Mouse (Mus musculus): ENCODE results near the gene Atp6v1g1.

Atp6v1g1 gene

GRCm38 (mm10) chr4:63546441-63547055 is 2.0 kb downstream of the Atp6v1g1 start:
- no peak for DNase-seq (ENCODE audit: low spot score in 2 of 2)

DNA sequence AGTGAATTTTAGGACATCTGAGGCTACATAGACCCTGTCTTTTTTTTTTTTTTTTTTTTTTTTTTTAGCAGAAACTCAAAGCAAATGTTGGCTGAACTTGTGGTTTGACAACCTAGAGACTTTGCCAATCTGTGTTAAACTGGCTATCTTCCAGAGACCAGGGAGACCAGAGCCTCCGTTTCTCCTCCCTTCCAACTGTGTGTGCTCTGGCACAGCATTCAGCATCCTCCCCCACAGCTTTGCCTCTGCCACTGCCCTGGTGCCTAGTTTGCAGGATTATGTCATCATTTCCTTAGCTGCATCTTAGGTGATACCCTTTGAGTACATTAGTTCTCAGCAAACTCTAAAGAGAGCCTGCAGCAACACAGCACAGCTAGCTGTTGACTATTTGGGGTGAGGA is 3.2 kb downstream of the Atp6v1g1 start:
- no peak for DNase-seq (ENCODE audit: low spot score in 2 of 2)

DNA sequence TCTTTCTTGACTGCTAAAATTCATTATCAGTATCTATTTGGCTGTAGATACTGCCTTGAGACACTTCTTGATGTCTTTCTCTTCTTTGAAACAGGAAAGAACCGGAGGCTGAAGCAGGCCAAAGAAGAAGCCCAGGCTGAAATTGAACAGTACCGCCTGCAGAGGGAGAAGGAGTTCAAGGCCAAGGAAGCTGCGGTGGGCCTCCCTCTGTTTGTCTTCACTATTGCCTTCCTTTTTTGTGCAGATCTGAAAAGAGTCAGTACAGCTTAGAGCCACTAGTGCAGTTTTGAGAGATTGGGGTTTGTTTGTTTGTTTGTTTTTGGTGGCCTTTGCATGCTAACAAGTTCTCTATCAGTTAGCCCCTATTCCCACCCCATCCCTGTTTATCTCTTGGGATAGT is 3.9 kb downstream of the Atp6v1g1 start:
- no peak for DNase-seq (ENCODE audit: low spot score in 2 of 2)

GRCm38 (mm10) chr4:63550908-63551307 is 6.3 kb downstream of the Atp6v1g1 start:
- no peak for DNase-seq (ENCODE audit: low spot score in 2 of 2)

- DNase-seq (ENCODE audit: low spot score in 2 of 2) = peak in 1 of 2 experiments; percentile 47
These were observed 8.3 kb downstream of the Atp6v1g1 start for GRCm38 (mm10) chr4:63552865-63553264.

GRCm38 (mm10) chr4:63553789-63554576 is 9.4 kb downstream of the Atp6v1g1 start:
- no peak for DNase-seq (ENCODE audit: low spot score in 2 of 2)

DNA sequence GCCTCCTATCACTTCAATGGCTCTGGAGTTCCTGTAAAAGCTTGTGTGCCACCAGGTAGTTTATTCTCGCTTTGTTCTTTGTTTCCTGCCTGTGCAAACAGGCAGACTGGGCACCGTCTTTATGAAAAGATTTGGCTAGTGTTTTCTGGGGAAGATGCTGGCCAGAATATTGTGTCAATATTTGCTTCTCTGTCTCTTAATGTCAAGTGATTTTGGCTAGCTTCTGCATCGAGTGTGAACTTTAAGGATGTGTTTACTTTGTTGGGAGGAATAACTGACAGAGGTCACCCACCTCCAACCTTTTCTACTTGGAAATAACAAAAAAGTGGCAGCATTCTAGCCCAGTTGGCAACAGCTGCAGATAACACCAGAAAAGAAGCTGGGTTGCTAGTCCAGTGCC is 10.0 kb downstream of the Atp6v1g1 start:
- DNase-seq (ENCODE audit: low spot score in 2 of 2) = no peak

GRCm38 (mm10) chr4:63555111-63555510 is 10.5 kb downstream of the Atp6v1g1 start:
- DNase-seq (ENCODE audit: low spot score in 2 of 2) = no peak

DNA sequence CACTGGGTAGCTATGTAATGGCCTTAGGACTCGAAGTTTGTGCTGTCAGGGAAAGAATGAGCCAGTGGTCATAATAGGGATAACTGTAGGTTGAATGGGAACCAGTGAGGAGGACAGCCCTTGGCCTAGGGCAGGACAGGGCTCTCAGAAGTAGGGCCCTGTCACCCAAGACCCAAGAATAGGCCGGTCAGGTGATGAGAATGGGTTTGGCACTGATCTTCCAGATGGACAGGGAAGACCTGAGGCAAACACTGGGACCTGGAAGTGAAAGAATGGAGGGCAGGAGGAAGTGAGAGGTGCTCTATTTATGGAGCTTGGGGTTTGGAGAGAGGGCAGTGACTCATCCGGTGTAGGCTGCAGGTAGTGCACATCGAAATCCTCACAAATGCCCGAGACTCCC is 12.1 kb downstream of the Atp6v1g1 start:
- no peak for DNase-seq (ENCODE audit: low spot score in 2 of 2)

DNA sequence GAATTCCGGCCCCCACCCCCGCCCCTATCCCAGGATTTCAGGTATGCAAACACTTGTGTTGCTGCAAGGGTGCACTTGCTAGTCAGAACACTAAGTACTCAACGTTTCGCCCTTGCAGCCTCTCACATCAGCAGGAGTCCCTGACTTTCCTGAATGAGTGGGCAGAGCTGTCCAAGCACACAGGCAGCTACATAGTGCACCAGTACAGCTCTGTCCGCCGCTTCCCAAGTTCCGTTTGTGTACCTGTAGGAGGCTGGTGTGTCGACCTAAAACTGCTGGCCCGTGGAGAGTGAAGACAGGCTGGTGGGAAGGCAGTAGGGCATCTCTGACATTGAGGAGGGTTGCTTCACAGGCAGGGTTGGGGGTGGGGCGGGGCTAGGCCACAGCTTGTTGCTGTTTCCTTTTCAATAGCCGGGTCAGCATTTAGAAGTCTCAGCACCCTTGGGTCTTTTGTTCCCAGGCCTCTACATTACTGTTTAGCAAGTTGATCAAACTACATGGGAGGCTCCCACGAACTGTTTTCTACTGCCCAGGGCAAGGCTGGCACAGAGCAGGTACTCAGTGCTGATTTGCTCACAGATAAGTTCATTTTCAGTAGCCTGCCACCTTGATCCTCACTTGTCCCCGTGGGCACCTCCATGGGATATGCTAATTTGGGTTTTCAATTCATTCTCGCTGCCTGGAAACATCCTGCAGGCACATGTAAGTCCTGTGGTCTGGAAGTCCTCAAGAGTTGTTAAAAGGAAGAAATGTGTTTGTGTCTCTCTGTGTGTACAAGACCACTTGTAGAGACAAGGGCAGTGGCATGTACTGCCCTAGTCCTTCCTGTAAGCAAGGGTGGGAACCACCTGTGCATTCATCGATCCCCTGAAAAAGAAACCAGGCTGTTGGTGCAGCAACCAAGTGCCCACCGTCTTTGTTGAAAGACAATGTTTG is 12.8 kb downstream of the Atp6v1g1 start:
- no peak for DNase-seq (ENCODE audit: low spot score in 2 of 2)

GRCm38 (mm10) chr4:63558407-63559081 is 14.0 kb downstream of the Atp6v1g1 start, which contains the start of gene Tmem268:
Gene Tmem268, plus strand, starts transcription at chr4:63558781.
- peak in 1 of 2 experiments; percentile 60 for DNase-seq (ENCODE audit: low spot score in 2 of 2)

GRCm38 (mm10) chr4:63559127-63559697 is 14.6 kb downstream of the Atp6v1g1 start:
- no peak for DNase-seq (ENCODE audit: low spot score in 2 of 2)

- no peak for DNase-seq (ENCODE audit: low spot score in 2 of 2)
These were observed 15.5 kb downstream of the Atp6v1g1 start for GRCm38 (mm10) chr4:63560079-63560478.

DNA sequence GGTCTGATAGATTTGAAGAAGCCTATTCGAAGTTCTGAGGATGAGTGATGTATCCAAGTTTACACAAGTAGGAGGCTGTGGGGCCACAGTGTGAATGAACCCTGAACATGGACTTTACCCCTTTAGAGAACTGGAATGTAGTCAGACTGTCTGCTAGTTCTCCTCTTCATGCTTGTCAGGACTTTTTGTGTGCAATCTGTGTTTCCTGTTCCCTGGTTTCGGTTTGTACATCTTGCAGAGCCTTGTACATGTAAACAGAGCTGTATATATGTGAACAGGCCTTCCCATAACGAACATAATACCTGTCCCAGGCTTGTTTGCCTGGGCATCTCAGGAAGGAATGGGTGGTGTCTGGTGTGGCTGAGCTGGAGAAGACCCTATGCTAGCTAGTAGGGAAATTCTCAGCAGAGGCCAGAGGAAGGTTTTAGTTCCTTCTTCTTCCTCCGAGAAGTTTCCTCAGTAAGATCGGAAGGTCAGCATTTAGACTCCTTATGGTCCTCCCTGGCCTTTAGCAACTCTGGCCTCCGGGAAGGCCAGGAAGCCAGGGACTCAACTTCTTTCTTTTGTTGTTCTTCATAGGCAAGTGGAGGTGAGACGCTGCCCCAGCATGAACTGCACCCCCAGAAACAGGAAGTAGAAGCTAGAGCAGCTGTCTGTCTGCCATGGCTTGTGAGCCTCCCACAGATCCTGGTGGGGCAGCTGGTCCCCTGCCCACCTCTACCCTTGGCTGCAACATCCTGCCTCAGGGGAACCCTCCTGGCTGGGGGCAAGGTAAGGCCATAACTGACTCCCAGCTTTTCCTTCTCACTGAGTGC is 17.5 kb downstream of the Atp6v1g1 start:
- DNase-seq (ENCODE audit: low spot score in 2 of 2) = no peak

DNA sequence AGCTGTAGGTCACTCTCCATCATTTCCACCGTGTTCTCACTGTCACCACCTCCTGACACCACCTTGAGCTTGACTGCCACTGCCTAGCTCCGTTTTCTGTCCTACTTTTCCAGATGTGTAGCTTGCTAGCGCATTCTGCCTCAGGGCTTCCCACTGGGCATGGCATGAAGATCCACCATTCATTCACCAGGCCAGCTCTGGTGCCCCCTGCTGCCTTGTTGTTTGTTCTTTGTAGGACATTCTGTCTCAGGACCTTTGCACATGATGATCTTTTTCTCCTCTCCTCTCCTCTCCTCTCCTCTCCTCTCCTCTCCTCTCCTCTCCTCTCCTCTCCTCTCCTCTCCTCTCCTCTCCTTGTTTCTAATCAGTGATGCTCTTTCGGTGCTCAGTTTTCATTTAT is 18.2 kb downstream of the Atp6v1g1 start:
- DNase-seq (ENCODE audit: low spot score in 2 of 2) = no peak

DNA sequence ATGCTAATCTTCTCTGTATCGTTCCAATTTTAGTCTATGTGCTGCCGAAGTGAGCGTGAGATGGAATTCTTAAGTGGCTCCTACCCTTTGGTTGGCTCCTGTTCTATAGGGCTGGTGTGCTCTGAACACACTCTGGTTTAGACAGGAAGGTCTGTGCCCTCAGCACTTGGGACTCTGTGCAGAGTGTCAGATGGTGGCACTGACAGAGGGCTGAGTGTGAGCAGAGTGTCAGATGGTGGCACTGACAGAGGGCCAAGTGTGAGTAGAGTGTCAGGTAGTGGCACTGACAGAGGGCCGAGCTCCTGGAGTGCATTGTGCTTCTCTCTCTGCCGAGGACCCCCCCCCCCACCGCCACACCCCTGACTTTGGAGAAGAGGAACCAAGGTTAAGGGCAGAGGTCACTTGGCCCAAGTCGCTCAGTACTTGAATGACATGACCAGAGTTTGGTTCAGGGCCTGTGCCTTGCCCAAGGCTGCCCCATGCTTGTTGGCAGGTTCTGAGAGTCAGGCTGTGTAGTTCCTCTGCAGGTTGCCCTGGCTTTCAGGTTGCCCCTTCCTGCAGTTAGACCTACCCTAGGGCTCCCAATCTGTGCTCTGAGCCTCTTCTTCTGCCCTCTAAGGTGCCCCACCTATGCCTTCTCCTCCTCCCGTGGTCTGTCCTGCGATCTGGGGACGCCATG is 23.3 kb downstream of the Atp6v1g1 start:
- DNase-seq (ENCODE audit: low spot score in 2 of 2) = no peak

GRCm38 (mm10) chr4:63569322-63569721 is 24.8 kb downstream of the Atp6v1g1 start:
- no peak for DNase-seq (ENCODE audit: low spot score in 2 of 2)

- DNase-seq (ENCODE audit: low spot score in 2 of 2) = no peak
These were observed 25.7 kb downstream of the Atp6v1g1 start for GRCm38 (mm10) chr4:63570208-63570781.

GRCm38 (mm10) chr4:63572621-63573020 is 28.0 kb downstream of the Atp6v1g1 start:
- DNase-seq (ENCODE audit: low spot score in 2 of 2) = no peak

Data from left cerebral cortex, adult 9 months (tissue).